ENCODE assay signal across 23 mouse cellular contexts in the genomic region with DNA sequence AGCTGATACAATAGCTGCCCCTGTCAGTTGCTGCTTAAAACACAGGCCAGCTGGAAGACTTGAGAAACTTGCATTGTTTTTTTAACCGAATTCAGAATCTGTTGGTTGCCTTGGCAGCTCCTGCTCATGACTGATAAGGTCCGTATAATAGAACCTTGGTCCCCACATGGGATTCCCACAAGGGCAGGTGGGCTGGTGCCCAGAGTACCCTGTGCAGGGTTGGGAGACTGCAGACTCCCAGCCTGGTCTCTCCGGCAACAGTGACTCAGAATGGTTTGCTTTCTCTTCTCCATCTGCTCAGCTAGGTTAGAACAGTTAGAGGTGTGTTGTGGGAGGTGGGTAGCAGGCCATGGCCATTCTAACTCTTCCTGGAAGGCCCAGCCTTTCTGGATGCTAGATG.
A peak's percentile ranks its signal among the peaks of the same experiment; 100 is the strongest.
DNase-seq lines count a peak whose midpoint lies in the region; ATAC-seq and TF ChIP-seq lines count a peak whose summit lies in the region.
"Had no signal": no experiment of that assay in that cellular context is flagged by ENCODE, and none has a peak within 500 bp of the region (broad histone marks: within the 10 kb centered on the region; RNA-seq: fewer than 3 reads in every experiment).

No protein-coding gene starts in this region.

- no peak for TF ChIP-seq EP300 in lung, postnatal 0 days (IDR thresholded peaks at IDR 0.05)

- WGBS in forebrain, embryonic 16.5 days = 39% methylated on average over 3 of the region's 3 CpGs
- 85% methylated on average over 3 of the region's 3 CpGs for WGBS in forebrain, embryonic 10.5 days
- 56% methylated on average over 3 of the region's 3 CpGs for WGBS in lung, embryonic 14.5 days
- WGBS in lung, postnatal 0 days = 47% methylated on average over 3 of the region's 3 CpGs

- ATAC-seq in forebrain, embryonic 16.5 days = peak; percentile 65; the same call in 1 of the 2 replicates
- no peak for ATAC-seq in lung, embryonic 14.5 days (ENCODE audit: insufficient read depth)
- no peak for ATAC-seq in lung, postnatal 0 days
- no peak for ATAC-seq in CD4-positive, CD25-positive, alpha-beta regulatory T cell, adult 4 months
- ATAC-seq: activated CD4-positive, CD25-positive, alpha-beta regulatory T cell, adult 4 months; hindbrain, embryonic 16.5 days; inflammation-experienced regulatory T-cells, adult 6 months; Patski had no signal

- TF ChIP-seq CTCF in lung, embryonic 14.5 days (IDR thresholded peaks at IDR 0.05; ENCODE audit: low read depth) = no peak
- TF ChIP-seq CTCF in lung, postnatal 0 days (IDR thresholded peaks at IDR 0.05) = no peak

- H3K36me3 ChIP-seq in forebrain, embryonic 16.5 days (ENCODE audit: control insufficient read depth, insufficient read depth) = no peaks in the 10 kb centered on the region
- no peaks in the 10 kb centered on the region for H3K36me3 ChIP-seq in forebrain, embryonic 10.5 days (replicated peaks)
- H3K36me3 ChIP-seq in lung, embryonic 14.5 days (ENCODE audit: insufficient read depth) = no peaks in the 10 kb centered on the region
- H3K36me3 ChIP-seq in lung, postnatal 0 days (ENCODE audit: insufficient read depth, low read length) = no peaks in the 10 kb centered on the region
- H3K36me3 ChIP-seq: embryonic facial prominence, embryonic 13.5 days; heart, embryonic 10.5 days; hindbrain, embryonic 12.5 days had no signal

- H3K27me3 ChIP-seq in forebrain, embryonic 16.5 days (replicated peaks; ENCODE audit: control insufficient read depth, insufficient read depth, low read length) = no peaks in the 10 kb centered on the region
- H3K27me3 ChIP-seq in forebrain, embryonic 10.5 days (ENCODE audit: poor library complexity, severe bottlenecking) = no peaks in the 10 kb centered on the region
- no peaks in the 10 kb centered on the region for H3K27me3 ChIP-seq in lung, embryonic 14.5 days (ENCODE audit: insufficient read depth, low read length)
- no peaks in the 10 kb centered on the region for H3K27me3 ChIP-seq in lung, postnatal 0 days (replicated peaks; ENCODE audit: insufficient read depth, low read length)
- H3K27me3 ChIP-seq: embryonic facial prominence, embryonic 13.5 days; hindbrain, embryonic 12.5 days; Patski had no signal

- no peak overlapping the region for H3K27ac ChIP-seq in forebrain, embryonic 16.5 days (ENCODE audit: low read length)
- no peak overlapping the region for H3K27ac ChIP-seq in forebrain, embryonic 10.5 days
- H3K27ac ChIP-seq in lung, embryonic 14.5 days (ENCODE audit: low read depth) = no peak overlapping the region
- H3K27ac ChIP-seq in lung, postnatal 0 days (ENCODE audit: low read length) = no peak overlapping the region
- H3K27ac ChIP-seq: embryonic facial prominence, embryonic 13.5 days; heart, embryonic 10.5 days; hindbrain, embryonic 12.5 days had no signal

- H3K4me2 ChIP-seq in forebrain, embryonic 16.5 days (ENCODE audit: low read length) = no peak overlapping the region
- no peak overlapping the region for H3K4me2 ChIP-seq in lung, embryonic 14.5 days
- H3K4me2 ChIP-seq in lung, postnatal 0 days (replicated peaks; ENCODE audit: low read depth, low read length) = no peak overlapping the region
- H3K4me2 ChIP-seq: embryonic facial prominence, embryonic 13.5 days; hindbrain, embryonic 12.5 days had no signal

- H3K4me3 ChIP-seq in forebrain, embryonic 16.5 days (replicated peaks; ENCODE audit: low read length) = no peak overlapping the region
- no peak overlapping the region for H3K4me3 ChIP-seq in forebrain, embryonic 10.5 days
- H3K4me3 ChIP-seq in lung, embryonic 14.5 days (ENCODE audit: low read depth, low read length) = no peak overlapping the region
- H3K4me3 ChIP-seq in lung, postnatal 0 days (ENCODE audit: low read depth, low read length) = no peak overlapping the region
- H3K4me3 ChIP-seq: embryonic facial prominence, embryonic 13.5 days; heart, embryonic 10.5 days; hindbrain, embryonic 12.5 days had no signal

- H3K9me3 ChIP-seq in forebrain, embryonic 16.5 days (ENCODE audit: control insufficient read depth, low read length) = no peaks in the 10 kb centered on the region
- H3K9me3 ChIP-seq in forebrain, embryonic 10.5 days = no peaks in the 10 kb centered on the region
- no peaks in the 10 kb centered on the region for H3K9me3 ChIP-seq in lung, embryonic 14.5 days (ENCODE audit: low read depth, low read length)
- no peaks in the 10 kb centered on the region for H3K9me3 ChIP-seq in lung, postnatal 0 days (ENCODE audit: low read length)
- H3K9me3 ChIP-seq: embryonic facial prominence, embryonic 13.5 days; heart, embryonic 10.5 days; hindbrain, embryonic 12.5 days had no signal

- no peak for DNase-seq in forebrain, embryonic 10.5 days (ENCODE audit: extremely low spot score, low spot score)
- peak; percentile 28 for DNase-seq in lung, embryonic 14.5 days
- no peak for DNase-seq in lung, postnatal 0 days (ENCODE audit: low spot score)
- DNase-seq in right cerebral cortex, postnatal 25 days = peak; percentile 6
- DNase-seq in right cerebral cortex, postnatal 10 days (ENCODE audit: low spot score in 2 of 2) = no peak
- DNase-seq: adrenal gland, adult 2 months; adrenal gland, postnatal 25 days; cerebellum, adult 18-20 months; cerebellum, adult 9-11 months; cerebellum, postnatal 36 days; gastrocnemius, postnatal 10 days; heart, adult 18-20 months; heart, postnatal 10 days; heart, postnatal 4 days had no signal

- H3K4me1 ChIP-seq in forebrain, embryonic 16.5 days (replicated peaks; ENCODE audit: control insufficient read depth, insufficient read depth, low read length) = peaks cover 6% of the 10 kb centered on the region; the same call in 1 of the 2 replicates
- no peaks in the 10 kb centered on the region; the same call in 1 of the 2 replicates for H3K4me1 ChIP-seq in forebrain, embryonic 10.5 days
- H3K4me1 ChIP-seq in lung, embryonic 14.5 days (ENCODE audit: insufficient read depth) = no peaks in the 10 kb centered on the region
- H3K4me1 ChIP-seq in lung, postnatal 0 days (ENCODE audit: insufficient read depth, low read depth, low read length) = no peaks in the 10 kb centered on the region
- H3K4me1 ChIP-seq: embryonic facial prominence, embryonic 13.5 days had no signal

- no peak overlapping the region for H3K9ac ChIP-seq in forebrain, embryonic 16.5 days (replicated peaks; ENCODE audit: low read depth, low read length)
- H3K9ac ChIP-seq in lung, embryonic 14.5 days = no peak overlapping the region
- no peak overlapping the region for H3K9ac ChIP-seq in lung, postnatal 0 days (replicated peaks; ENCODE audit: low read depth)
- H3K9ac ChIP-seq: embryonic facial prominence, embryonic 13.5 days; hindbrain, embryonic 12.5 days had no signal

Comparison
In these comparisons a context has a peak if more than half of its experiments do, and no peak if none do; other contexts are left out.
1. DNase-seq: peak in lung, embryonic 14.5 days (single experiment) and right cerebral cortex, postnatal 25 days (single experiment); none in forebrain, embryonic 10.5 days (single experiment), lung, postnatal 0 days (single experiment) and right cerebral cortex, postnatal 10 days (0 of 2).